Mouse (Mus musculus): Measurements from ENCODE around the gene Grpel1.
A peak's percentile ranks its signal among the peaks of the same experiment; 100 is the strongest.

Gene Grpel1

GRCm38 (mm10) chr5:36464709-36465661, at the start of gene Grpel1:
Gene Grpel1, plus strand, starts transcription at chr5:36464998.
- peak; percentile 100 for DNase-seq

GRCm38 (mm10) chr5:36419861-36420260, 44.9 kb upstream of the Grpel1 start:
- no peak for DNase-seq

GRCm38 (mm10) chr5:36422689-36423088, 42.1 kb upstream of the Grpel1 start:
- no peak for DNase-seq

- DNase-seq: no peak
Observed at GRCm38 (mm10) chr5:36424676-36425075, 40.1 kb upstream of the Grpel1 start.

GRCm38 (mm10) chr5:36426404-36426803, 38.4 kb upstream of the Grpel1 start:
- DNase-seq: no peak

GRCm38 (mm10) chr5:36427831-36428230, 37.0 kb upstream of the Grpel1 start:
- DNase-seq: no peak

GRCm38 (mm10) chr5:36429551-36429950, 35.2 kb upstream of the Grpel1 start:
- DNase-seq: no peak

GRCm38 (mm10) chr5:36431711-36432110, 33.1 kb upstream of the Grpel1 start:
- no peak for DNase-seq

GRCm38 (mm10) chr5:36434398-36434967, 30.3 kb upstream of the Grpel1 start:
- no peak for DNase-seq

GRCm38 (mm10) chr5:36436858-36437257, 27.9 kb upstream of the Grpel1 start:
- DNase-seq: no peak

- no peak for DNase-seq
Observed at GRCm38 (mm10) chr5:36440741-36441140, 24.1 kb upstream of the Grpel1 start.

GRCm38 (mm10) chr5:36444611-36445010, 20.2 kb upstream of the Grpel1 start:
- no peak for DNase-seq

GRCm38 (mm10) chr5:36445028-36445427, 19.8 kb upstream of the Grpel1 start:
- no peak for DNase-seq

GRCm38 (mm10) chr5:36446166-36446890, 18.5 kb upstream of the Grpel1 start:
- DNase-seq: no peak

- DNase-seq: no peak
Observed at GRCm38 (mm10) chr5:36447872-36448271, 16.9 kb upstream of the Grpel1 start.

- DNase-seq: no peak
Observed at GRCm38 (mm10) chr5:36449710-36450358, 15.0 kb upstream of the Grpel1 start.

- peak; percentile 63 for DNase-seq
Observed at GRCm38 (mm10) chr5:36451119-36451518, 13.7 kb upstream of the Grpel1 start.

- peak; percentile 67 for DNase-seq
Observed at GRCm38 (mm10) chr5:36451872-36452389, 12.9 kb upstream of the Grpel1 start.

GRCm38 (mm10) chr5:36452821-36453220, 12.0 kb upstream of the Grpel1 start:
- no peak for DNase-seq

GRCm38 (mm10) chr5:36457706-36458105, 7.1 kb upstream of the Grpel1 start:
- DNase-seq: no peak

- DNase-seq: peak; percentile 67
Observed at GRCm38 (mm10) chr5:36458926-36459325, 5.9 kb upstream of the Grpel1 start.

GRCm38 (mm10) chr5:36460712-36461111, 4.1 kb upstream of the Grpel1 start:
- DNase-seq: no peak

GRCm38 (mm10) chr5:36461231-36461630, 3.6 kb upstream of the Grpel1 start:
- no peak for DNase-seq
